Mouse (Mus musculus): ENCODE data around the gene Gm20547.
"Not testable (repeated sequence)": the region's sequence is repeated elsewhere in the genome, so short reads cannot be mapped to it uniquely, and the experiment has no call there.

Gene Gm20547

GRCm38 (mm10) chr17:34881683-34882310, at the start of gene Gm20547:
Gene Gm20547, minus strand, starts transcription at chr17:34882042.
- DNase-seq = no peak

- peak; percentile 100 for DNase-seq
Measured at GRCm38 (mm10) chr17:34931061-34931734, 49.4 kb upstream of the Gm20547 start, which contains the start of gene Neu1. Gene Neu1, plus strand, starts transcription at chr17:34931253.

GRCm38 (mm10) chr17:34928841-34929240, 47.0 kb upstream of the Gm20547 start:
- no peak for DNase-seq

GRCm38 (mm10) chr17:34927306-34928019, 45.6 kb upstream of the Gm20547 start:
- peak; percentile 36 for DNase-seq

- no peak for DNase-seq
Measured at GRCm38 (mm10) chr17:34924258-34924657, 42.4 kb upstream of the Gm20547 start.

- no peak for DNase-seq
Measured at GRCm38 (mm10) chr17:34922939-34923338, 41.1 kb upstream of the Gm20547 start.

GRCm38 (mm10) chr17:34917188-34917587, 35.3 kb upstream of the Gm20547 start:
- no peak for DNase-seq

- DNase-seq = no peak
Measured at GRCm38 (mm10) chr17:34916316-34916715, 34.5 kb upstream of the Gm20547 start.

- peak; percentile 52 for DNase-seq
Measured at GRCm38 (mm10) chr17:34915410-34915831, 33.6 kb upstream of the Gm20547 start.

- peak; percentile 28 for DNase-seq
Measured at GRCm38 (mm10) chr17:34913930-34914665, 32.3 kb upstream of the Gm20547 start, which contains the start of gene Slc44a4. Gene Slc44a4, plus strand, starts transcription at chr17:34914466.

- peak; percentile 91 for DNase-seq
Measured at GRCm38 (mm10) chr17:34911945-34912351, 30.1 kb upstream of the Gm20547 start.

- no peak for DNase-seq
Measured at GRCm38 (mm10) chr17:34910982-34911381, 29.1 kb upstream of the Gm20547 start.

GRCm38 (mm10) chr17:34902895-34903294, 21.1 kb upstream of the Gm20547 start:
- no peak for DNase-seq

- DNase-seq = not testable (repeated sequence)
Measured at GRCm38 (mm10) chr17:34901948-34902347, 20.1 kb upstream of the Gm20547 start.

- DNase-seq = not testable (repeated sequence)
Measured at GRCm38 (mm10) chr17:34900826-34901225, 19.0 kb upstream of the Gm20547 start.

GRCm38 (mm10) chr17:34899890-34900243, 18.0 kb upstream of the Gm20547 start:
- peak; percentile 55 for DNase-seq

GRCm38 (mm10) chr17:34899053-34899889, 17.4 kb upstream of the Gm20547 start:
- peak; percentile 30 for DNase-seq

- no peak for DNase-seq
Measured at GRCm38 (mm10) chr17:34898706-34899052, 16.8 kb upstream of the Gm20547 start.

GRCm38 (mm10) chr17:34898160-34898586, 16.3 kb upstream of the Gm20547 start, which contains the start of the genes C2 and Ehmt2:
Gene C2, minus strand, starts transcription at chr17:34898265.
Gene Ehmt2, plus strand, starts transcription at chr17:34898469.
- DNase-seq = peak; percentile 83

GRCm38 (mm10) chr17:34897373-34898159, 15.7 kb upstream of the Gm20547 start:
- DNase-seq = peak; percentile 72

- DNase-seq = no peak
Measured at GRCm38 (mm10) chr17:34896366-34896765, 14.5 kb upstream of the Gm20547 start.
